Mouse (Mus musculus): Measurements from ENCODE around the gene Aldh16a1.

GRCm38 (mm10) chr7:45183672-45184071 lies 29.3 kb upstream of the Aldh16a1 start:
- TF ChIP-seq POLR2A (IDR thresholded peaks at IDR 0.05; ENCODE audit: insufficient read depth, low read length), result no peak
- no peak for TF ChIP-seq CTCF (IDR thresholded peaks at IDR 0.05; ENCODE audit: low read depth, low read length)
